Mouse (Mus musculus) spleen, adult 2 months (tissue): ENCODE measurements around the gene Klk14.
A peak's percentile ranks its signal among the peaks of the same experiment; 100 is the strongest.

Source experiments
- CTCF ChIP-seq: fragments of 200-500 bp; IDR thresholded peaks from 2 replicates; pipeline ENCODE4 v1.5.1; 2011; ENCODE audit warnings: mild to moderate bottlenecking, inconsistent platforms; ENCODE audit not compliant: insufficient read depth, insufficient read length, insufficient replicate concordance; ENCODE audit errors: extremely low read depth
- POLR2A ChIP-seq: fragments of 200-500 bp; IDR thresholded peaks from 2 replicates; pipeline ENCODE4 v1.6.1; 2011; ENCODE audit warnings: low read depth, low read length, inconsistent platforms

- TF ChIP-seq CTCF (peak; percentile 81; the same call in 1 of the 2 replicates), POLR2A (no peak)
These were observed 9.3 kb upstream of the Klk14 start for GRCm38 (mm10) chr7:43680960-43681359.
